Mouse (Mus musculus): ENCODE data around the gene Map2. TPM values are rescaled to one million over a fixed set of nuclear protein-coding genes. Genes with fewer than 3 reads are reported as not detected.

Gene Map2
- polyA plus RNA-seq, 1 experiment from 2014 or later = 9.8 TPM

DNA sequence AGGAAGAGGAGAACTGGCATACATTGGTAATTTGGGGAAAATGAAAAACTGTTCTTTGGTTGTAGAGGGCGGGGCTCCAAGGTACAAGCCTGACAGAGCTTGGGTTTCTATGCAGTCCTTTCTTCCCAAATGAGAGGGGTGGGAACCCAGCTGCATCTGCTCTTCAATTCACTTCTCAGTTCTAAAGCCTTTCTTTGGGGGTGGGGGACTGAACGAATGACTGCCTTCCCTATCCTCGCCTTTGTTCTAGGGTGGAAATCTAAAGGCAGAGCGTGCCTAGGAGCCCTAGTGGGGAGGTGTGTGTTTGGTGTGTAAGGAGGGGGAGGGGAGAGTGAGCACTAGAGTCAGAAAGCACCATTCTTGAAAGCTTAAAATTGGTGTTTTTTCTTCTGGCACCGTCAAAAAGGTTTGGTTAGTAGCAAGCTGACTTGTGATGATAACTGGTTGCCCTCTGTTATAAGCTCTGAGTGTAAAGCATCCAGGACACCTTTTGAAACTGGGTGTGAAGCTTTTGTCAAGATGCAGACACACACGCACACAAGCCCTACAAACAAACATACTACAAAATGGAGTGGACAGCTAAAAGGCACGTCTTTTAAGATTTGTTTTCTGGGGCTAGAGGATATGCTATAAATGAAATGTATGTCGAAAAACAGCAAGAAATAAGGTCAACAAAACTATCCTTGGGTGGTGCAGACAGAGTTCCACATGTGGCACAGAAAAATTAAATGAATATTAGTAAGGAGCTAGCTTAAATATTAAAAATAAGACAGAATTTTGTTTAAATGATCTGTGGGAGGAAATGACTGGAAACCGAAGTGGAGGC is 1.2 kb downstream of the Map2 start:
- Histone ChIP-seq H3K4me3 (replicated peaks) (peak overlapping the region; percentile 66), H3K4me1 (peaks cover 15% of the 10 kb centered on the region), H3K27me3 (peaks cover 4% of the 10 kb centered on the region; the same call in 1 of the 2 replicates), H3K27ac (no peak overlapping the region), H3K4me2 (peak overlapping the region; percentile 89), H3K9ac (no peak overlapping the region; the same call in 1 of the 2 replicates), H3K36me3 (no peaks in the 10 kb centered on the region), H3K9me3 (replicated peaks) (no peaks in the 10 kb centered on the region)
- WGBS = 25% methylated on average over 9 of the region's 9 CpGs
- ATAC-seq (replicated peaks; ENCODE audit: low FRiP score) = no peak

DNA sequence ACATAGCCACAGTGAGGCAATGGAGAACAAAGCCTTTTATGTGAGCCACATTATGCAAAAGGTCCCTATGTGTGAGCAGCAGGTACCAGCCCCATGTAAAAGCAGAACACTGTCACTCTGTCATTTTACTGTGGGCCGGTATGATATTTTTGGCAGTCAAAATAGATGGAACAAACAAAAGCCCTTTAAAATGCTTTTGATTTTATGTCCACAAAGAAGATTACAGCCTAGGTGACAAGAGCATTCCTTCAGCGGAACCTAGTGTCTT is 1.7 kb downstream of the Map2 start:
- Histone ChIP-seq H3K9ac (no peak overlapping the region), H3K4me1 (peaks cover 15% of the 10 kb centered on the region), H3K27ac (no peak overlapping the region), H3K9me3 (replicated peaks) (no peaks in the 10 kb centered on the region), H3K4me3 (replicated peaks) (no peak overlapping the region), H3K4me2 (no peak overlapping the region), H3K36me3 (no peaks in the 10 kb centered on the region), H3K27me3 (peaks cover 4% of the 10 kb centered on the region; the same call in 1 of the 2 replicates)
- WGBS = 56% methylated on average over 2 of the region's 2 CpGs
- no peak for ATAC-seq (replicated peaks; ENCODE audit: low FRiP score)

DNA sequence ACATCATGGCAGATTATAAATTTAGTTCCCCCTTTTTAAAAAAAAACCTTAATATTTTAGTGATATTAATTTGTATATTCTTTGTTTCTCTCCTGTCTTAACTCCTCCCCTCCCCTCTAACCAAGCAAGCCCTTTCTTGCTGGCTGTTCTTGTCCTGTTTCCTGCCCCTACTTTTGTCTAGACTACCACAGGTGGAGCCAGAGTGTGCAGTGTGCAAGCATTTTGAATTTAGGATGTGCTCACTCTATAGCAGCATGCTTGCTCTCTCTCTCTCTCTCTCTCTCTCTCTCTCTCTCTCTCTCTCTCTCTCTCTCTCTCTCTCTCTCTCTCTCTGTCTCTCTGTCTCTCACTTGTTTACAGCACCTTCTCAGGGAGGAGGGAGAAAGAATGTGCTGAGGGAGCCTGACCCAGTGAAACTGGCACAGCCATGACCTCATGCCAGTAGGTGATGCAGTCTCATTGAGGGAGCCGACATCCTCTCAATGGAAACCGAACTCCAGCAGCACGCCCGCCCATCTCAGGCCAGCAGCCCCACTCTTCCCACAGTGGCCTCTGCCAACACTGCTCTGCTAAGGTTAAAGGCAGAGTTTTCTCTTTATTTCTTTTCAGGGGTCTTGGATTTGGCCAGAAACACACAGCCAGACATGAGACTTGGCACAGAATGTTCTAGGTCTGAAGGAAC is 2.6 kb downstream of the Map2 start:
- 48% methylated on average over 4 of the region's 4 CpGs for WGBS
- peaks cover 15% of the 10 kb centered on the region for H3K4me1 ChIP-seq

GRCm38 (mm10) chr1:66187016-66187681 is 12.1 kb downstream of the Map2 start:
- 72% methylated on average over 12 of the region's 12 CpGs for WGBS

More for the DNA sequence above, 2.6 kb downstream of the Map2 start:
- Histone ChIP-seq H3K4me3 (replicated peaks) (no peak overlapping the region), H3K9me3 (replicated peaks) (no peaks in the 10 kb centered on the region), H3K27ac (no peak overlapping the region), H3K4me2 (no peak overlapping the region), H3K9ac (no peak overlapping the region), H3K27me3 (peaks cover 4% of the 10 kb centered on the region; the same call in 1 of the 2 replicates), H3K36me3 (no peaks in the 10 kb centered on the region)
- ATAC-seq (replicated peaks; ENCODE audit: low FRiP score) = no peak

DNA sequence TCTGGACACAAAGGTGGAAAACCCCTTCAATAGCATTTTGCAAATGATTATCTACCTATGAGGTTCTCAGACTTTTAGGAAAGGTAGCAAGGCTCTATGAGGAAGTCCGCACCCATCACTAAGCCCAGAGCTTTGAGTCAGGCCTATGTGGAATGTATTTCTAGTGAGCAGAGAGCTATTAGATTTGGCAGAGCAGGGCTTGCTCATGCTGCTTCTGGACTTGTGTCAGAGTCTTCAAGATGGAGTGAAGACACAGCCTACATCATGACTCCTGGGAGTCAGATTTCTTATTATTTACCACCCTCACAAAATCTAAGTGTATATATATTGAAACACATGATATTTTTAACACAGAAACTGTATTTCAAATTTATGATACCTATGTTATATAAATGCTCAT is 17.3 kb downstream of the Map2 start:
- Histone ChIP-seq H3K4me1 (no peaks in the 10 kb centered on the region), H3K27ac (no peak overlapping the region), H3K27me3 (no peaks in the 10 kb centered on the region), H3K4me3 (replicated peaks) (no peak overlapping the region), H3K36me3 (no peaks in the 10 kb centered on the region), H3K4me2 (no peak overlapping the region), H3K9ac (no peak overlapping the region), H3K9me3 (replicated peaks) (no peaks in the 10 kb centered on the region)
- 94% methylated on average over 1 of the region's 1 CpGs for WGBS
- no peak for ATAC-seq (replicated peaks; ENCODE audit: low FRiP score)

More at GRCm38 (mm10) chr1:66187016-66187681, 12.1 kb downstream of the Map2 start:
- Histone ChIP-seq H3K9me3 (replicated peaks) (no peaks in the 10 kb centered on the region), H3K4me2 (no peak overlapping the region), H3K27ac (no peak overlapping the region), H3K27me3 (no peaks in the 10 kb centered on the region), H3K9ac (no peak overlapping the region), H3K4me3 (replicated peaks) (no peak overlapping the region), H3K36me3 (no peaks in the 10 kb centered on the region), H3K4me1 (no peaks in the 10 kb centered on the region)
- no peak for ATAC-seq (replicated peaks; ENCODE audit: low FRiP score)

DNA sequence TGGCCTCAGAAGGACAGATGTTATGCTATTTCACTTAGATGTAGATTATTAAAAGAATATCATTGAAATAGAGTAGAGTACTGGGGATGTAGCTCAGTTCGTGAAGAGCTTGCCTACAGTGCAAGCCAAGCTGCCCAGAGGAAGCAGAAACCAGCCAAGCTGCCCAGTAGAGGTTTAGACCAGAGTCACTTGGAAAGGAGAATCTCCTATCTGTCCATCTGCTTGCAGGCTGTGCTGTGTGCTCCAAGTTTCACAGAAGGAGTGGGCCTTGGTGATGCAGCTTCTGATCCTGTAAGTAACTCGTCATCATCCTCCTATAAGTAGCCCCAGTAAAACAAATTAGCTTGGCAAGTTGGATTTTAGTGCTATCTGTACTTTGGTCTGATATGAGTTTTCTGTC is 17.8 kb downstream of the Map2 start:
- WGBS = 82% methylated on average over 2 of the region's 2 CpGs
- H3K27ac ChIP-seq = no peak overlapping the region
- H3K9ac ChIP-seq = no peak overlapping the region
- H3K27me3 ChIP-seq = no peaks in the 10 kb centered on the region
- no peak overlapping the region for H3K4me2 ChIP-seq
- H3K9me3 ChIP-seq (replicated peaks) = no peaks in the 10 kb centered on the region
- no peak overlapping the region for H3K4me3 ChIP-seq (replicated peaks)
- H3K36me3 ChIP-seq = no peaks in the 10 kb centered on the region
- no peaks in the 10 kb centered on the region for H3K4me1 ChIP-seq
- ATAC-seq (replicated peaks; ENCODE audit: low FRiP score) = no peak

- Histone ChIP-seq H3K36me3 (no peaks in the 10 kb centered on the region), H3K4me2 (no peak overlapping the region), H3K4me1 (no peaks in the 10 kb centered on the region), H3K27ac (no peak overlapping the region), H3K4me3 (replicated peaks) (no peak overlapping the region), H3K9ac (no peak overlapping the region), H3K9me3 (replicated peaks) (no peaks in the 10 kb centered on the region), H3K27me3 (no peaks in the 10 kb centered on the region)
- no peak for ATAC-seq (replicated peaks; ENCODE audit: low FRiP score)
- WGBS = 74% methylated on average over 13 of the region's 13 CpGs
These were observed 20.1 kb downstream of the Map2 start for GRCm38 (mm10) chr1:66195040-66195726.

GRCm38 (mm10) chr1:66196240-66196639 is 21.2 kb downstream of the Map2 start:
- WGBS = 92% methylated on average over 4 of the region's 4 CpGs

GRCm38 (mm10) chr1:66196716-66197115 is 21.6 kb downstream of the Map2 start:
- Histone ChIP-seq H3K4me2 (no peak overlapping the region), H3K4me3 (replicated peaks) (no peak overlapping the region), H3K27me3 (no peaks in the 10 kb centered on the region), H3K4me1 (no peaks in the 10 kb centered on the region), H3K36me3 (no peaks in the 10 kb centered on the region), H3K9me3 (replicated peaks) (no peaks in the 10 kb centered on the region), H3K9ac (no peak overlapping the region), H3K27ac (no peak overlapping the region)
- WGBS = 89% methylated on average over 4 of the region's 4 CpGs
- no peak for ATAC-seq (replicated peaks; ENCODE audit: low FRiP score)

More at GRCm38 (mm10) chr1:66196240-66196639, 21.2 kb downstream of the Map2 start:
- no peak for ATAC-seq (replicated peaks; ENCODE audit: low FRiP score)
- H3K4me3 ChIP-seq (replicated peaks) = no peak overlapping the region
- no peak overlapping the region for H3K4me2 ChIP-seq
- no peak overlapping the region for H3K9ac ChIP-seq
- no peaks in the 10 kb centered on the region for H3K4me1 ChIP-seq
- no peaks in the 10 kb centered on the region for H3K9me3 ChIP-seq (replicated peaks)
- H3K27ac ChIP-seq = no peak overlapping the region
- H3K36me3 ChIP-seq = no peaks in the 10 kb centered on the region
- no peaks in the 10 kb centered on the region for H3K27me3 ChIP-seq

- 88% methylated on average over 2 of the region's 2 CpGs for WGBS
- H3K27ac ChIP-seq = no peak overlapping the region
- no peak overlapping the region for H3K9ac ChIP-seq
- no peak overlapping the region for H3K4me2 ChIP-seq
- no peak for ATAC-seq (replicated peaks; ENCODE audit: low FRiP score)
- no peaks in the 10 kb centered on the region for H3K9me3 ChIP-seq (replicated peaks)
- H3K4me3 ChIP-seq (replicated peaks) = no peak overlapping the region
- H3K27me3 ChIP-seq = no peaks in the 10 kb centered on the region
- H3K4me1 ChIP-seq = no peaks in the 10 kb centered on the region
- no peaks in the 10 kb centered on the region for H3K36me3 ChIP-seq
These were observed 30.4 kb downstream of the Map2 start for GRCm38 (mm10) chr1:66205517-66205916.

GRCm38 (mm10) chr1:66206904-66207303 is 31.8 kb downstream of the Map2 start:
- WGBS = 56% methylated on average over 3 of the region's 3 CpGs
- no peaks in the 10 kb centered on the region for H3K4me1 ChIP-seq
- no peak overlapping the region for H3K27ac ChIP-seq
- H3K4me2 ChIP-seq = no peak overlapping the region
- no peaks in the 10 kb centered on the region for H3K36me3 ChIP-seq
- no peaks in the 10 kb centered on the region for H3K9me3 ChIP-seq (replicated peaks)
- H3K9ac ChIP-seq = no peak overlapping the region
- no peak for ATAC-seq (replicated peaks; ENCODE audit: low FRiP score)
- H3K27me3 ChIP-seq = no peaks in the 10 kb centered on the region
- no peak overlapping the region for H3K4me3 ChIP-seq (replicated peaks)
